Comparison of ENCODE assay signal across 22 mouse cellular contexts in the genomic region with DNA sequence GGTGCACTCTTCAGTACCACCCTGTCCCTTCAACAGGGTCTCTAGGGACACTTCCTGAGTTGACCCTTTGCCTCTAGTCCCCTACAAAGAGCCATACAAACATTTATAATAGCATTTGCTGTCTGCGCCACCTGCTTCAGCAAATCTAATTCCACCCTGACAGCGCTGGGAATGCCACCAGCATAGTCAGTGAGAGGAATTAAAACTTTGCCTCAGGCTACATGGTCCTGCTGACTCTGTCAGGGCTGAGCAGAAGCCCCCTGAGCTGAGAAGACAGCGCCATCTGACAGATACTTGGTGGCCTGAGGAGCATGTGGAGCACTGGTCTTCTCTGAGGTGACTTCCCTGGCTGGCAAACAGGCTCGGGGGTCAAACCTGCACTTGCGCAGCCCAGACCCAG. TPM values are rescaled to one million over a fixed set of nuclear protein-coding genes. Genes with fewer than 3 reads are reported as not detected.
DNase-seq lines count a peak whose midpoint lies in the region; ATAC-seq and TF ChIP-seq lines count a peak whose summit lies in the region.
"Had no signal": no experiment of that assay in that cellular context is flagged by ENCODE, and none has a peak within 500 bp of the region (broad histone marks: within the 10 kb centered on the region; RNA-seq: fewer than 3 reads in every experiment).

No protein-coding gene starts in this region.

- H3K9ac ChIP-seq in forebrain, embryonic 13.5 days, result no peak overlapping the region
- no peak overlapping the region for H3K9ac ChIP-seq in hindbrain, embryonic 14.5 days
- H3K9ac ChIP-seq in hindbrain, embryonic 16.5 days (ENCODE audit: low read depth, low read length), result no peak overlapping the region
- no peak overlapping the region for H3K9ac ChIP-seq in midbrain, embryonic 15.5 days
- no peak overlapping the region for H3K9ac ChIP-seq in midbrain, embryonic 11.5 days (ENCODE audit: low read length)
- H3K9ac ChIP-seq in hindbrain, postnatal 0 days (replicated peaks; ENCODE audit: low read length), result no peak overlapping the region
- H3K9ac ChIP-seq: heart, embryonic 15.5 days; limb, embryonic 12.5 days; liver, embryonic 12.5 days; stomach, embryonic 15.5 days had no signal

- H3K36me3 ChIP-seq in forebrain, embryonic 10.5 days (replicated peaks), result no peaks in the 10 kb centered on the region
- no peaks in the 10 kb centered on the region for H3K36me3 ChIP-seq in forebrain, embryonic 13.5 days (ENCODE audit: poor library complexity, severe bottlenecking)
- H3K36me3 ChIP-seq in hindbrain, embryonic 14.5 days (replicated peaks; ENCODE audit: control insufficient read depth, insufficient read depth), result no peaks in the 10 kb centered on the region
- H3K36me3 ChIP-seq in hindbrain, embryonic 16.5 days (ENCODE audit: control insufficient read depth, insufficient read depth, low read length), result no peaks in the 10 kb centered on the region
- H3K36me3 ChIP-seq in midbrain, embryonic 15.5 days (replicated peaks), result no peaks in the 10 kb centered on the region
- no peaks in the 10 kb centered on the region for H3K36me3 ChIP-seq in midbrain, embryonic 11.5 days (ENCODE audit: control insufficient read depth, insufficient read depth, low read length)
- no peaks in the 10 kb centered on the region for H3K36me3 ChIP-seq in hindbrain, postnatal 0 days (ENCODE audit: insufficient read depth, low read length)
- H3K36me3 ChIP-seq: heart, embryonic 15.5 days; limb, embryonic 12.5 days; liver, embryonic 12.5 days; stomach, embryonic 15.5 days had no signal

- H3K4me2 ChIP-seq in forebrain, embryonic 13.5 days, result no peak overlapping the region
- H3K4me2 ChIP-seq in hindbrain, embryonic 14.5 days (replicated peaks), result no peak overlapping the region
- no peak overlapping the region for H3K4me2 ChIP-seq in hindbrain, embryonic 16.5 days (ENCODE audit: low read length)
- no peak overlapping the region for H3K4me2 ChIP-seq in midbrain, embryonic 15.5 days
- no peak overlapping the region for H3K4me2 ChIP-seq in midbrain, embryonic 11.5 days
- H3K4me2 ChIP-seq in hindbrain, postnatal 0 days (ENCODE audit: low read depth, low read length), result no peak overlapping the region
- H3K4me2 ChIP-seq: heart, embryonic 15.5 days; limb, embryonic 12.5 days; liver, embryonic 12.5 days; stomach, embryonic 15.5 days had no signal

- H3K27ac ChIP-seq in forebrain, embryonic 10.5 days, result peak overlapping the region; percentile 79
- no peak overlapping the region for H3K27ac ChIP-seq in forebrain, embryonic 13.5 days
- no peak overlapping the region for H3K27ac ChIP-seq in hindbrain, embryonic 14.5 days
- no peak overlapping the region for H3K27ac ChIP-seq in hindbrain, embryonic 16.5 days (ENCODE audit: low read depth, low read length)
- H3K27ac ChIP-seq in midbrain, embryonic 15.5 days, result no peak overlapping the region
- H3K27ac ChIP-seq in midbrain, embryonic 11.5 days (ENCODE audit: low read depth, low read length), result no peak overlapping the region
- no peak overlapping the region for H3K27ac ChIP-seq in hindbrain, postnatal 0 days
- H3K27ac ChIP-seq: heart, embryonic 15.5 days; limb, embryonic 12.5 days; liver, embryonic 12.5 days; stomach, embryonic 15.5 days had no signal

- peaks cover 74% of the 10 kb centered on the region for H3K27me3 ChIP-seq in forebrain, embryonic 10.5 days (ENCODE audit: poor library complexity, severe bottlenecking)
- peaks cover 7% of the 10 kb centered on the region; the same call in 1 of the 2 replicates for H3K27me3 ChIP-seq in forebrain, embryonic 13.5 days
- H3K27me3 ChIP-seq in hindbrain, embryonic 14.5 days (ENCODE audit: control insufficient read depth, insufficient read depth, low read length), result no peaks in the 10 kb centered on the region; the same call in 1 of the 2 replicates
- no peaks in the 10 kb centered on the region for H3K27me3 ChIP-seq in hindbrain, embryonic 16.5 days (replicated peaks; ENCODE audit: control insufficient read depth, insufficient read depth, low read length)
- H3K27me3 ChIP-seq in midbrain, embryonic 15.5 days (replicated peaks), result peaks cover 11% of the 10 kb centered on the region; the same call in 1 of the 2 replicates
- H3K27me3 ChIP-seq in midbrain, embryonic 11.5 days (ENCODE audit: control insufficient read depth, insufficient read depth, low read length), result peaks cover 29% of the 10 kb centered on the region
- no peaks in the 10 kb centered on the region for H3K27me3 ChIP-seq in hindbrain, postnatal 0 days (ENCODE audit: insufficient read depth, low read length)
- H3K27me3 ChIP-seq: heart, embryonic 15.5 days; stomach, embryonic 15.5 days had no signal

- no peak for ATAC-seq in forebrain, embryonic 13.5 days
- ATAC-seq in hindbrain, embryonic 14.5 days (ENCODE audit: low FRiP score), result 0 out of 2 replicates have a peak, but pooled peaks have one; percentile 35
- no peak for ATAC-seq in hindbrain, embryonic 16.5 days
- ATAC-seq in midbrain, embryonic 15.5 days (replicated peaks), result peak; percentile 18; the same call in 1 of the 2 replicates
- ATAC-seq in midbrain, embryonic 11.5 days (ENCODE audit: low FRiP score), result no peak
- no peak for ATAC-seq in hindbrain, postnatal 0 days
- ATAC-seq: activated CD4-positive, CD25-positive, alpha-beta regulatory T cell, adult 4 months; liver, embryonic 12.5 days had no signal

- WGBS in forebrain, embryonic 10.5 days, result 45% methylated on average over 5 of the region's 5 CpGs
- 63% methylated on average over 5 of the region's 5 CpGs for WGBS in forebrain, embryonic 13.5 days
- 56% methylated on average over 5 of the region's 5 CpGs for WGBS in hindbrain, embryonic 14.5 days
- 64% methylated on average over 5 of the region's 5 CpGs for WGBS in hindbrain, embryonic 16.5 days
- 54% methylated on average over 5 of the region's 5 CpGs for WGBS in midbrain, embryonic 15.5 days
- 58% methylated on average over 5 of the region's 5 CpGs for WGBS in midbrain, embryonic 11.5 days
- 52% methylated on average over 5 of the region's 5 CpGs for WGBS in hindbrain, postnatal 0 days

- TF ChIP-seq CTCF in hindbrain, postnatal 0 days (IDR thresholded peaks at IDR 0.05; ENCODE audit: low read depth), result no peak

- H3K9me3 ChIP-seq in forebrain, embryonic 10.5 days, result no peaks in the 10 kb centered on the region
- no peaks in the 10 kb centered on the region for H3K9me3 ChIP-seq in forebrain, embryonic 13.5 days (replicated peaks)
- H3K9me3 ChIP-seq in hindbrain, embryonic 14.5 days (ENCODE audit: control insufficient read depth, low read length), result no peaks in the 10 kb centered on the region
- H3K9me3 ChIP-seq in hindbrain, embryonic 16.5 days (ENCODE audit: control insufficient read depth, low read length), result no peaks in the 10 kb centered on the region
- H3K9me3 ChIP-seq in midbrain, embryonic 15.5 days, result no peaks in the 10 kb centered on the region
- no peaks in the 10 kb centered on the region for H3K9me3 ChIP-seq in midbrain, embryonic 11.5 days (ENCODE audit: control insufficient read depth, low read length)
- H3K9me3 ChIP-seq in hindbrain, postnatal 0 days (ENCODE audit: low read length), result no peaks in the 10 kb centered on the region
- H3K9me3 ChIP-seq: heart, embryonic 15.5 days; limb, embryonic 12.5 days; liver, embryonic 12.5 days; stomach, embryonic 15.5 days had no signal

- no peak for DNase-seq in forebrain, embryonic 10.5 days (ENCODE audit: extremely low spot score, low spot score)
- no peak for DNase-seq in hindbrain, embryonic 14.5 days (ENCODE audit: low spot score)
- no peak for DNase-seq in midbrain, embryonic 11.5 days (ENCODE audit: low spot score, missing footprints)
- DNase-seq in hindbrain, postnatal 0 days (ENCODE audit: low spot score), result peak; percentile 40
- DNase-seq: adrenal gland, postnatal 10 days; cerebellum, adult 2 months; cerebellum, postnatal 25 days; heart, postnatal 36 days; kidney, adult 2 months; lung, adult 18-20 months; lung, postnatal 10 days; right cerebral cortex, adult 18-20 months; right cerebral cortex, postnatal 4 days; thymus, postnatal 25 days had no signal

- H3K4me1 ChIP-seq in forebrain, embryonic 10.5 days, result peaks cover 86% of the 10 kb centered on the region
- peaks cover 28% of the 10 kb centered on the region for H3K4me1 ChIP-seq in forebrain, embryonic 13.5 days
- peaks cover 19% of the 10 kb centered on the region for H3K4me1 ChIP-seq in hindbrain, embryonic 14.5 days (replicated peaks; ENCODE audit: control insufficient read depth, insufficient read depth, low read length)
- peaks cover 6% of the 10 kb centered on the region for H3K4me1 ChIP-seq in hindbrain, embryonic 16.5 days (ENCODE audit: control insufficient read depth, insufficient read depth, low read depth, low read length)
- H3K4me1 ChIP-seq in midbrain, embryonic 15.5 days, result peaks cover 4% of the 10 kb centered on the region; the same call in 1 of the 2 replicates
- peaks cover 15% of the 10 kb centered on the region; the same call in 1 of the 2 replicates for H3K4me1 ChIP-seq in midbrain, embryonic 11.5 days (ENCODE audit: control insufficient read depth, insufficient read depth, low read length)
- no peaks in the 10 kb centered on the region for H3K4me1 ChIP-seq in hindbrain, postnatal 0 days (ENCODE audit: insufficient read depth, low read length)
- H3K4me1 ChIP-seq: liver, embryonic 12.5 days had no signal

- H3K4me3 ChIP-seq in forebrain, embryonic 10.5 days, result no peak overlapping the region
- no peak overlapping the region for H3K4me3 ChIP-seq in forebrain, embryonic 13.5 days
- no peak overlapping the region for H3K4me3 ChIP-seq in hindbrain, embryonic 14.5 days (replicated peaks; ENCODE audit: low read length)
- no peak overlapping the region for H3K4me3 ChIP-seq in hindbrain, embryonic 16.5 days (ENCODE audit: low read length)
- no peak overlapping the region for H3K4me3 ChIP-seq in midbrain, embryonic 15.5 days
- H3K4me3 ChIP-seq in midbrain, embryonic 11.5 days (ENCODE audit: low read depth, low read length), result no peak overlapping the region
- no peak overlapping the region for H3K4me3 ChIP-seq in hindbrain, postnatal 0 days (ENCODE audit: low read length)
- H3K4me3 ChIP-seq: heart, embryonic 15.5 days; limb, embryonic 12.5 days; liver, embryonic 12.5 days; stomach, embryonic 15.5 days had no signal

RNA-seq across cellular contexts. Expression of a gene that starts 14.6 kb away (rescaled TPM):
- polyA plus RNA-seq in forebrain, embryonic 10.5 days (2016; fragmentation: Nextera tagmentation; extraction: Ambion mirVana), result 6.2 and 6.6 TPM in 2 replicates
- 6.3 and 7.0 TPM in 2 replicates for polyA plus RNA-seq in forebrain, embryonic 13.5 days (2015; fragmentation: Nextera tagmentation; extraction: Ambion mirVana)
- 5.5 and 7.5 TPM in 2 replicates for polyA plus RNA-seq in hindbrain, embryonic 14.5 days (2014; fragmentation: Nextera tagmentation; extraction: Ambion mirVana)
- 5.0 and 5.1 TPM in 2 replicates for polyA plus RNA-seq in hindbrain, embryonic 16.5 days (2015; fragmentation: Nextera tagmentation; extraction: Ambion mirVana)
- polyA plus RNA-seq in midbrain, embryonic 15.5 days (2015; fragmentation: Nextera tagmentation; extraction: Ambion mirVana), result 4.3 and 5.5 TPM in 2 replicates
- polyA plus RNA-seq in midbrain, embryonic 11.5 days (2014; fragmentation: Nextera tagmentation; extraction: Ambion mirVana), result 5.0 and 5.5 TPM in 2 replicates
- 61.0 and 65.5 TPM in 2 replicates for total RNA-seq in hindbrain, postnatal 0 days (2014; rRNA removed)
- polyA plus RNA-seq in hindbrain, postnatal 0 days (2015; fragmentation: Nextera tagmentation; extraction: Ambion mirVana), result 3.3 and 3.8 TPM in 2 replicates

Comparison
In these comparisons a context has a peak if more than half of its experiments do, and no peak if none do; other contexts are left out.
1. ATAC-seq: peak in hindbrain, embryonic 14.5 days (single experiment) and midbrain, embryonic 15.5 days (single experiment); none in forebrain, embryonic 13.5 days (single experiment), hindbrain, embryonic 16.5 days (single experiment), midbrain, embryonic 11.5 days (single experiment) and hindbrain, postnatal 0 days (single experiment).